ENCODE assay signal across 8 mouse cellular contexts in genomic region chr3:35084091-35084867, GRCm38 (mm10).
DNase-seq lines count a peak whose midpoint lies in the region; ATAC-seq and TF ChIP-seq lines count a peak whose summit lies in the region.

No protein-coding gene starts in this region.

- peak; percentile 79 for ATAC-seq in hindbrain, embryonic 11.5 days (ENCODE audit: low FRiP score)
- ATAC-seq in midbrain, embryonic 15.5 days (replicated peaks) = peak; percentile 54; the same call in 1 of the 2 replicates

- H3K4me2 ChIP-seq in hindbrain, embryonic 11.5 days (replicated peaks; ENCODE audit: low read depth, low read length) = no peak overlapping the region
- no peak overlapping the region for H3K4me2 ChIP-seq in midbrain, embryonic 15.5 days

- no peak overlapping the region for H3K27ac ChIP-seq in kidney, adult 2 months (ENCODE audit: insufficient read depth, low read depth, low read length)
- peak overlapping the region; percentile 91 for H3K27ac ChIP-seq in forebrain, embryonic 10.5 days
- H3K27ac ChIP-seq in hindbrain, embryonic 11.5 days (ENCODE audit: low read depth, low read length) = peak overlapping the region; percentile 49
- H3K27ac ChIP-seq in midbrain, embryonic 15.5 days = peak overlapping the region; percentile 70

- no peaks in the 10 kb centered on the region for H3K36me3 ChIP-seq in kidney, adult 2 months (ENCODE audit: control insufficient read depth, insufficient read depth, low read length)
- H3K36me3 ChIP-seq in forebrain, embryonic 10.5 days (replicated peaks) = no peaks in the 10 kb centered on the region
- no peaks in the 10 kb centered on the region for H3K36me3 ChIP-seq in hindbrain, embryonic 11.5 days (ENCODE audit: control insufficient read depth, insufficient read depth, low read length)
- no peaks in the 10 kb centered on the region for H3K36me3 ChIP-seq in midbrain, embryonic 15.5 days (replicated peaks)

- H3K9me3 ChIP-seq in forebrain, embryonic 10.5 days = no peaks in the 10 kb centered on the region
- H3K9me3 ChIP-seq in hindbrain, embryonic 11.5 days (ENCODE audit: control insufficient read depth, low read length) = no peaks in the 10 kb centered on the region
- H3K9me3 ChIP-seq in midbrain, embryonic 15.5 days = no peaks in the 10 kb centered on the region

- no peak overlapping the region for H3K4me3 ChIP-seq in kidney, adult 2 months (ENCODE audit: insufficient read depth, low read depth, low read length)
- H3K4me3 ChIP-seq in forebrain, embryonic 10.5 days = peak overlapping the region; percentile 26; the same call in 1 of the 2 replicates
- H3K4me3 ChIP-seq in hindbrain, embryonic 11.5 days (ENCODE audit: low read depth, low read length) = no peak overlapping the region
- no peak overlapping the region for H3K4me3 ChIP-seq in midbrain, embryonic 15.5 days

- TF ChIP-seq CTCF in kidney, adult 2 months (conservative IDR thresholded peaks at IDR 0.05; ENCODE audit: insufficient read depth, insufficient read length, low read depth, low read length) = no peak

- no peak overlapping the region for H3K9ac ChIP-seq in hindbrain, embryonic 11.5 days (ENCODE audit: low read depth, low read length)
- no peak overlapping the region for H3K9ac ChIP-seq in midbrain, embryonic 15.5 days

- H3K4me1 ChIP-seq in kidney, adult 2 months (ENCODE audit: control insufficient read depth, insufficient read depth, low read length) = no peaks in the 10 kb centered on the region
- peaks cover 91% of the 10 kb centered on the region for H3K4me1 ChIP-seq in forebrain, embryonic 10.5 days
- no peaks in the 10 kb centered on the region; the same call in 1 of the 2 replicates for H3K4me1 ChIP-seq in hindbrain, embryonic 11.5 days (replicated peaks; ENCODE audit: control insufficient read depth, insufficient read depth, low read length)
- peaks cover 22% of the 10 kb centered on the region for H3K4me1 ChIP-seq in midbrain, embryonic 15.5 days

- peak; percentile 10 for DNase-seq in kidney, adult 2 months
- no peak for DNase-seq in kidney, adult 18-20 months
- peak; percentile 83 for DNase-seq in forebrain, embryonic 10.5 days (ENCODE audit: extremely low spot score, low spot score)
- DNase-seq in hindbrain, embryonic 11.5 days (ENCODE audit: low spot score) = peak; percentile 72
- no peak for DNase-seq in adrenal gland, postnatal 4 days (ENCODE audit: low spot score in 2 of 2)
- no peak for DNase-seq in right cerebral cortex, postnatal 36 days (ENCODE audit: low spot score in 2 of 2)
- no peak for DNase-seq in layer of hippocampus, adult 18-20 months (ENCODE audit: low spot score in 2 of 2)

- no peak for TF ChIP-seq POLR2A in kidney, adult 2 months (IDR thresholded peaks at IDR 0.05; ENCODE audit: low read depth, low read length)

- WGBS in kidney, adult 2 months = 55% methylated on average over 11 of the region's 11 CpGs
- 26% methylated on average over 11 of the region's 11 CpGs for WGBS in forebrain, embryonic 10.5 days
- WGBS in hindbrain, embryonic 11.5 days = 28% methylated on average over 11 of the region's 11 CpGs
- WGBS in midbrain, embryonic 15.5 days = 16% methylated on average over 11 of the region's 11 CpGs

- no peaks in the 10 kb centered on the region for H3K27me3 ChIP-seq in kidney, adult 2 months (replicated peaks; ENCODE audit: control insufficient read depth, insufficient read depth, low read length)
- H3K27me3 ChIP-seq in forebrain, embryonic 10.5 days (ENCODE audit: poor library complexity, severe bottlenecking) = 0 out of 2 replicates have a peak, but pooled peaks cover 3% of the 10 kb centered on the region
- H3K27me3 ChIP-seq in hindbrain, embryonic 11.5 days (ENCODE audit: control insufficient read depth, insufficient read depth, low read length) = no peaks in the 10 kb centered on the region
- no peaks in the 10 kb centered on the region for H3K27me3 ChIP-seq in midbrain, embryonic 15.5 days (replicated peaks)

Comparison
In these comparisons a context has a peak if more than half of its experiments do, and no peak if none do; other contexts are left out.
1. DNase-seq: peak in kidney, adult 2 months (single experiment), forebrain, embryonic 10.5 days (single experiment) and hindbrain, embryonic 11.5 days (single experiment); none in kidney, adult 18-20 months (single experiment), adrenal gland, postnatal 4 days (0 of 2), right cerebral cortex, postnatal 36 days (0 of 2) and layer of hippocampus, adult 18-20 months (0 of 2).